Mouse (Mus musculus) embryonic stem cell, embryonic (primary cell): ENCODE data around the gene Adgrv1.

Experiments
- CTCF ChIA-PET, 4 experiments: fragments of 300-600 bp in 2 of 4; fragments of 350-600 bp in 2 of 4; sonication (Branson Sonifier 250); formaldehyde crosslinking; loops; one replicate each; lab custom pipeline; 2022; ENCODE audit warnings: inconsistent platforms in 2 of 4; lab: Charles Lee
- POLR2A ChIA-PET, 4 experiments: fragments of 300-600 bp in 2 of 4; fragments of 350-600 bp in 2 of 4; sonication (Branson Sonifier 250); formaldehyde crosslinking; loops; one replicate each; lab custom pipeline; 2022; ENCODE audit warnings: antibody characterized with exemption in 4 of 4, inconsistent platforms in 1 of 4; lab: Charles Lee

Adgrv1 gene

DNA sequence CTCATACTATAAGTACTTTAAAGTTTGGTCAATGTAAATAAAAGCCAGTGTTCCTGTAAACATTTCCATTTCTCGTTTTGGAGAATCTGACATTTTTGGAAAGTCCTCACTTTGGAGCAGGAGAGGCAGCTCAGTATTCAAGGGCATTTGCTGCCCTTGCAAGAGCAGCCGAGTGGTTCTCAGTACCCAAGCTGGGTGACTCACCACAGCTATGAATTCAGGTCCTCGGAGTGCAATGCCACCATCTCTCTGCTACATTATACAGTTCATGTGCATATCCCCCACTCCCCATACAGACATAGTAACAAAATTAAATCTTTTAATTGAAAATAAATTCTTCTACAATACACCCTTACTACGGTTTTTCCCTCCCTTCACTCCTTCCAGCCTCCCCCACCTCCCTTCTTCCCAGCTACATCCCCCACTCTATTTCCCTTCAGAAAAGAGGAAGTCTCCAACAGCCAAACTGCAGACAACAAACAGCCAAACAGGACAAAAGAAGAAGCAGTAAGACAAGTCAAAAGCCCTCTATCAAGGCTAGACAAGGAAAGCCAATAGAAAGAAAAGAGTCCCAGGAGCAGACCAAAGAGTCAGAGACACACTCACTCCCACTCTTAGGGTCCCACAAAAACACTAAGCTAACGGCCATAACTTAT is 262.0 kb downstream of the Adgrv1 start:
- POLR2A ChIA-PET, result interaction anchor here in 1 of 4 experiments (1.4 kb wide), 1 partner anchor 488 kb away, joined by 3 read pairs; no protein-coding TSS in a partner anchor
- CTCF ChIA-PET, result interaction anchor here in 1 of 4 experiments (0.5 to 0.7 kb wide), 2 partner anchors 489 to 510 kb away, joined by 3 read pairs; no protein-coding TSS in a partner anchor

DNA sequence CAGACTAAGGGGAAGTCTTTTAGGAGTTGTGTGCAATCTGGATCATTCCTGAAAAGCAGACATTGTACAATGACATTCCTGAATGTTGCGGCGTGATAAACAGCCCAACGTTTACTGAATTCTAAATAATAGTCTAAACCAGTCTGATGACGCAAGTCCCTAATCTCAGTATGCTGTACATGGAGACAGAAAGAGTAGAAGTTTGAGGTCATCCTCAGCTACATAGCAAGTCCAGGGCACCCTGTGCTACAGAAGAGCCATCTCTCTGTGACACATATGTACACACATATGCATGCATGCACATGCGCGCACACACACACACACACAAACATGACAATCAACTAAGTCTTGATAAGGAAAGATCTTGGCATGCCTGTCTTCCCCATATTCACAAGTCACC is 262.8 kb downstream of the Adgrv1 start:
- POLR2A ChIA-PET, result interaction anchor here in 1 of 4 experiments (1.4 kb wide), 1 partner anchor 488 kb away, joined by 3 read pairs; no protein-coding TSS in a partner anchor

DNA sequence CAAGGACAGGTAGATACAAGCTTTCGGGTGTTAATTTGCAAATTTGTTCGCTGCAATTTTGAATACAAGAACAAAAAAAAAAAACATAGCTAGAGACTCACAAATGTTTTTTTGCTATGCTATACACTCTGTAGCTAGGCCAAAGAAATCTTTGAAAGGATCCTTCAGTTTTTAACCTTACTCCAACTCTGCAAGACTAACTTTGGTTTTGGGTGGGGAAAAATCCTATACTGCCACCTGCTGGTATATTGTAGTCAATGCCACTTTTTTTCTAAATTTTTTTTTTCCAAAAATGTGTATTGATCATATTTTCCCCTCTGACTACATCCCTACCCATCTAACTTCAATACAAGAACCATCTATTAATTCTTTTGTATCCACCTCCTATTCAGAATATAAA is 263.4 kb downstream of the Adgrv1 start:
- ChIA-PET POLR2A (interaction anchor here in 1 of 4 experiments (0.9 kb wide), 1 partner anchor 487 kb away, joined by 3 read pairs; no protein-coding TSS in a partner anchor), CTCF (interaction anchor here (0.6 to 1.1 kb wide), 10 partner anchors 10 to 744 kb away, joined by 3 to 8 read pairs (median 4); no protein-coding TSS in a partner anchor)

More for the DNA sequence above, 262.8 kb downstream of the Adgrv1 start:
- CTCF ChIA-PET, result interaction anchor here in 1 of 4 experiments (0.7 to 1.1 kb wide), 2 partner anchors 23 to 236 kb away, joined by 3 read pairs; no protein-coding TSS in a partner anchor

DNA sequence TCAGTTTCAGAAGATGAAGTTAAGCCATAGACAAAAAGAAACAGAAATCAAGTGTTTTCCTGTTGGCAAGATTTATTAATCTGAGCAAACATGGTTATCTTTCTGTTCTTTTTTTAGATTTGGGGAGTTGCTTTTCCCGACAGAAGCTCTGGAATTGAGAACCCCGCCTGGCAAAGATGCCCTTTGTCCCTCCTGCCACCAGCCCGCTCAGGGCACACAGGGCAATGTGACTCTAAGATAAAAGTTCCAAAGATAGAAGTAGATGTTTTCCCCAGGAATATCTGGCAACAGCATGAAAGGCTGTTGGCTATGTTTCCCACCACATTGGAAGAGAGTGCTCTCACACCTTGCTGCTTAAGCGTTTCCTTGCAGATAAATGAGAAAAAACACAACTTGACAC is 264.0 kb downstream of the Adgrv1 start:
- CTCF ChIA-PET, result interaction anchor here (0.6 to 1.1 kb wide), 8 partner anchors 9 to 743 kb away, joined by 3 to 8 read pairs (median 4); no protein-coding TSS in a partner anchor
- POLR2A ChIA-PET, result interaction anchor here in 1 of 4 experiments (0.9 kb wide), 1 partner anchor 486 kb away, joined by 3 read pairs; no protein-coding TSS in a partner anchor

DNA sequence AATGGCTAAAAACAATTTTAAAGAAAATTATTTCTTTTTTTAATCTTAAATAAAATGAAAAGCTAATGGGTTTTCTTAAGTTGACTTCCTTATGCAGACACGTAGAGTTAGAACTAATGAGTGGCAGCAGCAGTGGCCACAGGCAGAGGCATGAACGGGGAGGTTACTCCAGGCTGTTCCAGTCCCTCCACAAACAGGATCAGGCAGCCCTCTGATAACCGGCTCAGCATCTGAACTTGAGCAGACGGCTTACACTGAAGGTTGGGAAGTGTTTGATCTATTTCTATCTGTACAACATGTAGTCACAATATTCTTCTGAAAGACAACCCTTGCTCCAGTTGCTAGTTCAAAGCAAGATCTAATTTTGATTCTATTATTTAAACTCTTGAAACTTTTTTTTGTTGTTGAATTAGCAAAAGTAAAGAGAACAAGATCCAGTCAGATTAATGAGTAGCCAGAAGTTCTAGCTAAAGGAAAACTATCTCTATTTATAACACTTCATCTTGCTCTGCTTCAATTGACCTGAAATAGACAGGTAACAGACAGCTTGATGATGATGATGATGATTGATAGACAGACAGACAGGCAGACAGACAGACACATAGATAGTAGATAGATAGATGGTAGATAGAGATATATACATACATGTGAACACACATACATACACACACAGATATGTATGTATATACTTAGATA is 265.1 kb downstream of the Adgrv1 start:
- POLR2A ChIA-PET, result interaction anchor here in 1 of 4 experiments (1.9 kb wide), 1 partner anchor 485 kb away, joined by 4 read pairs; the partner anchor contains the start of gene Arrdc3
- CTCF ChIA-PET, result no interaction called here

DNA sequence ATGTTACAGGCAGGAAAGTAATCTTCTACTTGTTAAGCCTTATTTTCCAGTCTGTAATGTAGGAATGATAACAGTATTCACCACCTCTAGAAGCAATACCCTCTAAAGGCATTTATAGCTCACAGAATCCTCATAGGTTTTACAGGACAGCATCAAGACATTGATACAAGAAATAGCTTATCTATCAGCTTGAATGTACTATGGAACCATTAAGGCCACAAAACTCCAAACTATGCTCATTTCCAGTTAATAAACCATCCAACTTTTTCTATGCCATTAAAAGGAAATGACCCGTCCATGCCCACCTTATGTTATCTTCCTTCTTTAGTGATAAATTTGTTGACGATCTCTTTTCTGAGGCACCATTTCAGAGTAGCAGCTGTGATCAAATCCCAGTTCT is 272.6 kb downstream of the Adgrv1 start:
- CTCF ChIA-PET, result interaction anchor here in 1 of 4 experiments (0.6 kb wide), 1 partner anchor 9 kb away, joined by 3 read pairs; no protein-coding TSS in a partner anchor
- POLR2A ChIA-PET, result interaction anchor here in 2 of 4 experiments (1.1 kb wide), 2 partner anchors 13 kb away, joined by 4 read pairs; no protein-coding TSS in a partner anchor

DNA sequence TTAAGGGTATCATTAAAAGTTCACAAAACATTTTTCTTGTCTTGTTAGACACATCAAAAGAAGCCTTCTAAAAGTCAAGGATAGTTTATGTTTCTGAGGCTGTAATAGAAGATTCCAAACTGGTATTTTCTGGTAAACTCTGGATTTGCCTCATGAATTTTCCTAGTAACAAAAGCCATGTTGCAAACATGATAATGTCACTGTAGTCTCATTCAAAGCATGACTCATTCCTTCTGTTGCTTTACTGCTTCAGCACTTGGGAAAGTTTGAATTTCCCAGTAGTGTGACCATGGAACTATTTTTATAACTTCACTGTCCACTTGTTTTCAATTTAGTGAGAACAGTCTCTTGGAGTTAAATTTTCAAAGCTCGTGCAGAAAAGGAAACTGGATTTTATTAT is 274.2 kb downstream of the Adgrv1 start:
- CTCF ChIA-PET, result no interaction called here
- POLR2A ChIA-PET, result no interaction called here

DNA sequence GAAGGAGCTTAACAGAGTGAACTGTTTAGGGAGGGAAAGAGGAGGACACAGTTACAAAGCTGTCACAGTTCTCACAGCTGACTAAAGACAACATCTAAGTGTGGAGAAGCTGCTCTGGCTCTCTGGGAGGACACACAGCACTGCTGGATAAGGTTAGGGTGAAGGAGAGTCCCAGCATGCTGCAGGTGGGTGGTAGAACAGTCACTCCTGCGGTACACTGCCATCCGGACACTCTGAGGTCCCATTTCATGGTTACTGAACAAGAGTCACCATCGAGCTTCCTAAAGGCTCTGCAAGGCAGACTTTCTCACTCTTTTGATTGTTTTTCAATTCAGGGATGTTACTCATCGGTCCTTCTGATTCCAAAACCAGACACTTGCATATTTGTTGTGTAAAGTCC is 274.6 kb downstream of the Adgrv1 start:
- ChIA-PET POLR2A (no interaction called here), CTCF (interaction anchor here in 1 of 4 experiments (0.6 kb wide), 1 partner anchor 69 kb away, joined by 3 read pairs; no protein-coding TSS in a partner anchor)

DNA sequence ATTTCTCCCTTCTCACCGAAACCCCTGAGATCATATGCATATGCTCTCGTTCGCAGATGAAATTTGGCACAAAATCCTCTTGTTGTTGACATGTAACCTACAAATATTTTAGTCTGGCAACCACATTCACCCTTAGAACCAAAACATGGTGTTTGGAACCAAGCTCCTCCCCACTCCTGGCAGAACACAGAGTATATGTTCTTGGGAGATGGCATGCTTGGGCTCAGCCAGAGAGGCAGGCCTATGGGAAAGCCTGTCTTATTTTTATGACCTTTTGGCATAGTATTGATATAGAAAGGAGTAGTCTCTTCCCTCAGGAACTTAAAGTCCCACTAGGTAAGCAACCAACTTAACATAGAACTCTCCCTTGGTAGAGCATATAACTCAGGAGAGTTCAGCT is 275.7 kb downstream of the Adgrv1 start:
- POLR2A ChIA-PET, result interaction anchor here in 2 of 4 experiments (0.8 to 1.4 kb wide), 3 partner anchors 10 to 474 kb away, joined by 3 to 6 read pairs (median 3); partner anchors contain the start of gene Arrdc3 (in 1 of the 2)

DNA sequence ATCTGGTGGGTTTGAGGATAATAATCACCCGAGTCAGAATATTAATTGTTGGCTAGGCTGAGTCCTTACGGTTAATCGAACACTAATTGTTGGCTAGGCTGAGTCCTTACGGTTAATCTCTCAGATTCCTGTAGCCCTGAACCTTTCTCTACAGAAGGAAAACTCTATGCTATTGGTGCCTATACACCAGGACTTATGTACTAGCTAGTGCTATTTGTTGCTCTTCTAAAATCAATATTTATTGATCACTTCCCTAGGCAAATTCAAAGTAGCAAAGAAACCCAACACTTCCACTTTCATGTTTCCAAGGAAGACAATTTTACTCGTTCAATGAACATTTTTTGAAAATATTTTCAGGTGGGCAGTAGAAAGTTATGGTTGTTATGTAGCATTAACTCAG is 278.4 kb downstream of the Adgrv1 start:
- ChIA-PET POLR2A (no interaction called here), CTCF (no interaction called here)

More for the DNA sequence above, 275.7 kb downstream of the Adgrv1 start:
- CTCF ChIA-PET, result no interaction called here

DNA sequence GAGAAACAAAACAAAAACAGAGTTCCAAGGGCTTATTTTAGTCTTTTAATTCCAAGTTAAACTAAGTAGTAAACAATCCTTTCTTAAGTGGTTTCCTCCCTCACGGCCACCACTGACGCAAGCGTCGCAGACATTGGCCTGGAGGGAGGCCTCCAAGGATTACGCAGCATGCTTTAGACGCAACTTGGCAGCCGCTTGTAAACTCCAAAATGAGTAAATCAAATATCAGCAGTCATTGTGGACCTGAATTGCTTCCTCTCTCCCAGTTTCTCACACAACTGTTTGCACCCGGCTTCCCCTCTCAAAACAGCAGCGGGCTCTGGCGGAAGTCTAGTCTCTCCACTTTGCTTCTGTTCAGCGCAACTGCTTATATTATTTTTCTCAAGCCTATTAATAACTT is 280.7 kb downstream of the Adgrv1 start:
- ChIA-PET POLR2A (interaction anchor here in 2 of 4 experiments (0.8 to 1.3 kb wide), 2 partner anchors 467 to 469 kb away, joined by 3 to 6 read pairs; partner anchors contain the start of gene Arrdc3 (in 1 of the 2)), CTCF (interaction anchor here in 1 of 4 experiments (0.7 kb wide), 1 partner anchor 87 kb away, joined by 3 read pairs; no protein-coding TSS in a partner anchor)

DNA sequence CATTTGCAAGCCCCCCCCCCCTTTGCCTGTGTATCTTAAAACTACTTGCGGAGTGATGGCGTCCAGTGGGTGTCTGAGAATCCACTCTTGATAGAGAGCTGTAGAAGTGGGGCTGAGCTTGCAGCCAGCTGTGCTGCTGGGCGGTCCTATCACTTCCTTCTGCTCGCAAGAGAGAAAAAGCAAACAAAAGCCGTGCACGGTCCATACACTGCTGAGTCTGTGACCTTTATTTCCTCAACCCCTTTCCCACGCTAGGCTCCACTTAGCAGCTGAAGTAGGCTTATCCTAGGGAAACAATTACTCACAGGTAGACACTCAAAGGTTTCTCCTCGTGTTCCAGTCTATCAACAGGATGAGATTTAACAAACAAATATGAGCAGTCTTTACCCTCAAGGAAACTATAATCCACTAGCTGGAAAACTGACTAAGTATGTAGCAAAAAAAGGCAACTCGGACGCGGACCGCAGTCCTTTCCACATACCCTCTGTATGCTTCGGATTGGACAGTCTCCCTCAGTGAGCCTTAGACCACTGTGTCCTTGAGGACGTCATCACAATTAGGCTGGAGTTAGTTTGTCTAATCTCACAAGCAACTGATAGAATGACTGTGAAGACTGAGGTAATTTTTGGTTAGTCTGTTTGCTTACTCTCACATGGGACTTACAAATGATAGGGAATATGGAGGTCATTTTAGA is 281.3 kb downstream of the Adgrv1 start:
- CTCF ChIA-PET, result interaction anchor here in 1 of 4 experiments (0.7 kb wide), 1 partner anchor 88 kb away, joined by 3 read pairs; no protein-coding TSS in a partner anchor
- POLR2A ChIA-PET, result interaction anchor here in 3 of 4 experiments (0.6 to 1.3 kb wide), 4 partner anchors 26 to 468 kb away, joined by 3 to 6 read pairs (median 4); partner anchors contain the start of gene Arrdc3 (in 1 of the 3)

DNA sequence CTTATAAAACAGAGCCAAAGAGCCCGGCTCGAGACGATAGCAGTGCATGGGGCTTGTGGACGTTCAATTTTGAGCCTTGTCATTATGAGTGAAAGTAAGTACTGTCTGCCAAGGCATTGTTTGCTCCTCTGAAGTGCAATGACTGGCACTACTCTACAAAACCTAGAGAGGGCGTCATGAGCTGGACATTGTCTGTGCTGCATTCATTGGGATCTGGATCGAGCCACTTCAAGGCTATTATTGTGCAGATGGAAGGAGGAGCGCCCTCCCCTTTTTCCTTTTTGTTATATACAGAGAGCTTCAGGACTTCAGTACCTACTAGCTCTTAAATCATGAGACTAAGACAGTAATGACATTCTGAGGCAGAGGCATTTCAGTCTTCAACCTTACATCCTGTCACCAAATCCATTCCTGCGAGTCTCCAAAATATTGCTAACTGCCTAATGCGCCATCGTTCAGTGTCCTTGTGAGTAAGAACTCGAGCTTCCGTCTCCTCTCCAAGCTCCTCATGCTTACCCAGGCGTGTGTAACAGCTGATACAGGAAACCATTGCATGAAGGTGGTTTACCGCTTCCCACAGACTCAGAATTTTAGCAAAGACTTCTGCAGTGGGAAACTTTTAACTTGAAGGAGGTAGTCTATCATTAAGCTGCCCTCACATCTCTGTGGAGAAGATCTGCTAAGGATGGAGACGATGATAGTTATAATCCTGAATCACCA is 285.5 kb downstream of the Adgrv1 start:
- CTCF ChIA-PET, result interaction anchor here (0.5 to 1.3 kb wide), 8 partner anchors 22 to 495 kb away, joined by 3 to 7 read pairs (median 4); no protein-coding TSS in a partner anchor
- POLR2A ChIA-PET, result interaction anchor here in 3 of 4 experiments (0.6 to 2.8 kb wide), 16 partner anchors 9 to 465 kb away, joined by 3 to 13 read pairs (median 4); partner anchors contain the start of genes Arrdc3 (in 3 of the 3), Mblac2 (in 1 of the 3) and Polr3g (in 1 of the 3)

DNA sequence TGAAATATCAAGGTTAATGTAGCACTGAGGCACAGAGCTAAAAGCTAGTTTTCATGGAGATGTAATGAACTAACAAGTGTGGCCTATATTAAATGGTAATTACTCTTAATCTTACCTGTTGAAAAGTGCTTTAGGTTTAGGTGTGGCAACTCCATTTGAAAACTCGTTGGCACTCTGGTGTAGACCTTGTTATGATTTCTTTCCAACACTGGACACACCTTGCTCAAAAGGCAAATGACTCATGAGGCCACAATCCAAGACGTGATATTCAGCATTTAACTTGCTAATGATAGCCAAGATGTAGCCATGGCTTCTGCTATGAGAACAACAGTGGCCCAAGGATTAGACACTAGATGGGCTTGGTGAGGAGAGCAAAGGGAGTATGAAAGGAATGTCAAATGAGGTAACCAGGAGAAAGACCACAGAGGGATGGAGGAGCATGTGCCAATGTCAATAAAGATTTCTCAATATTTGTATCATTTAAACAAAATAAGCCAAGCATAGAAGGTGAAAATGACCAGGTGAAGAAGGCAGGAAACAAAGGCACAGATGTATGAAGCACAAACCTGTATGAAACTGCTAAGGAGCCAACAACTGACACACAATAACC is 289.9 kb downstream of the Adgrv1 start:
- CTCF ChIA-PET, result no interaction called here
- POLR2A ChIA-PET, result no interaction called here

DNA sequence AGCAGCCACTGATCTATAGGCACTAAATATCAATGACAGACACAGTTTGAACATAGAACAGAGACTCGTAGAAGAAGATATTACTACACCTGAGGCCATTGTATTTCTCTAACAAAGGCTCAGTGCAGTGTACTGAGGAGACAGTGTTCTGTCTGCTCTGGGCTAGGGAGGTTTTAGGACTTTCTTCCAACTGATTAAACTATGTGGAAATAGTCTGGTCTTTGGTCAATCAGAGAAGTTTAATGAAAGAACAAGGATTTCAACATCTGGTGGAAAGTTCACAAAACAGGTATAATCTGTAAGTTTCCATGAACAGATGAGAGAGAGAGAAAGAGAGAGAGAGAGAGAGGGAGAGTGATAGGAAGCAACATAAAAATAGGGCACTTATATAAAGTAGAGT is 297.7 kb downstream of the Adgrv1 start:
- POLR2A ChIA-PET, result no interaction called here
- CTCF ChIA-PET, result no interaction called here

DNA sequence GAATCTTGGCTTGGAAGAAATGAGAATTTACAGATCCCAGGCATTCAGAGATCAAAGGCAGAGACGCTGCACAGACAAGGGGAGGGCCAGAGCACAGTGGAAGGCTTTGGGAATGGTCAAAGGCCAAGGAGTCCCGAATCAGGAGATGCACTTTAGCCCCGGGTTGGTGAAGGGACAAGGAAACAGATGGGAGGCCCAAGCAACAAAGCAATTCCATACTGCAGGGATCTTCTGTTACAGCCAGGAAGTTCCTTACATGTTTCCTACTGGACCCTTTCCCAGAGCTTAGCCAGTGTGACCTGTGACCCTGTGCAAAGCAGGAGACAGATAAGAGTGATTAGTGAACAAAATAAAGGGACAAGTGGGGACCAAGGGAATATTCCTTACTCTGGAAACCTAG is 300.9 kb downstream of the Adgrv1 start:
- POLR2A ChIA-PET, result no interaction called here
- CTCF ChIA-PET, result no interaction called here

DNA sequence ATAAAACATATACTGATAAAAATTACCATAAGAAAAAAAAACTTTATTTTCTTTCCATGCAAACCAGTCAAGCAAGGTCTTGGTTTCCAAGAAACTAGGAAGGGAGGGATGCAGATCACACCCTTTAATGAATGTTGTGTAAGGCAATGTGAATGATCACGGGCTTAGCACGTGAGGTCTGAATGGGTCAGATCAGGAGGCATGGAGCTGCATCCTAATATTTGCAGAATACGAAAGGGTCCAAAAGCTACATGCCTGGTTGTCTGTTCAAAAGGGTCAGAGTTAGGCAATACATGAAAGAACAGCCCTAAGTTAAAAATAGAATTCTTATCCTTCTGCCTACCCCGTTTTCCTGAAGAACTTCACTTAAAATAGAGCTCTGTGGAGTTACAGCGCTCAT is 303.2 kb downstream of the Adgrv1 start:
- ChIA-PET CTCF (no interaction called here), POLR2A (no interaction called here)
